Mouse (Mus musculus): ENCODE results near the gene Coq8a. TPM values are rescaled to one million over a fixed set of nuclear protein-coding genes. Genes with fewer than 3 reads are reported as not detected.

Coq8a gene
- total RNA-seq (2021) = 100 to 1,000 TPM; 498 to 743 TPM
- long read RNA-seq, experiment 1, full-length matches to known transcripts = 658 of 842 reads
- long read RNA-seq, experiment 1, partial matches to known transcripts = 108 of 842 reads
- long read RNA-seq, experiment 1, other reads (novel, unspliced or antisense) = 76 of 842 reads
- long read RNA-seq, experiment 2, full-length matches to known transcripts = 851 of 1,015 reads
- long read RNA-seq, experiment 2, partial matches to known transcripts = 99 of 1,015 reads
- long read RNA-seq, experiment 2, other reads (novel, unspliced or antisense) = 65 of 1,015 reads

DNA sequence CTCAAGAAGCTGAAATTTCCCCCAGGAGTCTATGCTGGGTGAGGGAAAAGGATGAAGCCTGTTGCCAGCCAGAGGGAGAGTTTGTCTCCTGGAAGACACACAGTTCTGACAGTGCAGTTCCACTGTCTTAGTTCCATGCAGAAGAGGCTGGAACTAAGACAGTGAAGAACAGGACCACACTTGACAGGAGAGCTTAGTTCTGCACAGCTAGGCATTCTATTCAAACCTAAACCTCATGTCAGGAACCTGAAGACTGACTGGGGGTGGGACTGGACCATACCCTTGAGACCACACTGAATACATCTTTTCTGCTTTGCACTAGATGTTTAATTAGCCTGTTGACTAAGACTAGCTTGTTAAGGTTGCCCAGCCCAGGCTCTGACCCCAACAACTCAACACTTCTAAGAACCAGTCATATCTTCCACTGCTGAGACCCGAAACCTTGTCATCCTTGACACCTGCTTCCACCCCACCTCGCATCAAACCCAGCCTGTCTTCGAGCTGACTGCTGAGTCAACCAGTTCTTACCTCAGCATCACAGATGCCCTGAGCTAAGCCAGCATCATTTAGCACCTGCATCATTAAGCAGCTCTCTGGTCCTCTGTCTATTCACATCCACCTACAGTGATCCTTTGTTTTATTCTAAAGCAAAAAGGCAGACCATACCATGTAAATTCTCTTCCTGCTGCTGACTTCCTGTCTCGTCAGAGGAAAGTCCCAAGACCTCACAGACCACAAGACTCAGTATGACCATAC lies at the start of gene Coq8a:
Gene Coq8a (minus strand): TSS at position 644 of the 756 bp plus-strand sequence.
- no peak for DNase-seq
- intact Hi-C loops (cut with DNase I; ENCODE audit: low total_unique reads) = no loop called here

- intact Hi-C loops (cut with DNase I; ENCODE audit: low total_unique reads) = no loop called here
- no peak for DNase-seq
Measured at GRCm38 (mm10) chr1:180248593-180249146, 49.3 kb upstream of the Coq8a start.

DNA sequence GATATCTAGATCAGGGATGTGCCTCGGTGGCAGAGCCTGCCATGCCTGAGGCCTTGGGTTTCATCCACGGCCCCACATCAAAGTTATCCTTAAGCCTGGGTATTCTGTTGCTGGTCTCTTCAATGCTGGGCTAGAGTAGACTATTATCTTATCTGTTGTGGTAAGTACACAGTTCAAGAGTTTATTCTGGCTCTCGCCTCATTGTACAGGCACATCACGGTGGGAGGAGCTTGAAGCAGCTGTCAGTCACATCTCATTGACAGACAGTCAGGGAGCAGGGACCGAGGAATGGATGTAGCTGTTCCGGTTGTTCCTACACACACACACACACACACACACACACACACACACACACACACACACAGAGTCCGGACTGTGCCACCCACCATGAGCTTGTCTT lies 48.5 kb upstream of the Coq8a start:
- intact Hi-C loops (cut with DNase I; ENCODE audit: low total_unique reads) = no loop called here

DNA sequence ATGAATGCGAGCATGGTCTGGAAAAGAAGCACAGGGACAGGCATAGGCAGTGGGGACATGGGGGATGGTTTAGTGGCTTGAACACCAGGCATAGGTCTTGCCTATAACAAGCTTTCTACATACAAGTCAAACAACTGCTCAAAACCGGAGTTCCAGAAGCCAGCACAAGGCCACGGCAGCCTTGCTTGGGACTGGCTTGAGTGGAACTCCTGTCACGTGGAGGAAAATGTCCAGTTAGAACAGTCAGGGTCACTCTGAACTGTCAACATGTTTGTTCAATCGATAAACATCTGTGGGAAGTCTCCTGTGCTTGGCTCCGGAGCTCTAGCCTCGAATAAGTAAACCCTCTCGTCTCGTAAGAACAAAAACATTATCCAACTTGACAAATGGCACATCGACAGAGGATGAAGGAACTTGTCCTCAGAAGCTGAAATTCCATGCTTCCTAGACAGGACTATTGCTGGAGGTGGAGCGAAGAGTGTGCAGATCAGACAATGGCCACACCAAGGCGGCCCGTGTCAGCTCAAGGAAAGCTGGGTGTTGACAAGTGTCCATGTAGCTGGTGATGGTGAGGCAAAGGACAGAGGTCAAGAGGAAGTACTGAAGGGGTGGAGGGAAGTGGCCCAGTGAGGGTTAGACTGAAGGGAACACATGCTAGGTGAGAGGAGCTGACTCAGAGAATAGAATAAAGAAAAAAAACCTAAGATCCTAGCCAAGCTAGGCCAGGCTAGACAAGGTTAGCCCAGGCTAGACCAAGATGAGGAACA lies 46.5 kb upstream of the Coq8a start:
- intact Hi-C loops (cut with DNase I; ENCODE audit: low total_unique reads) = no loop called here

More for the DNA sequence above, 48.5 kb upstream of the Coq8a start:
- DNase-seq = no peak

GRCm38 (mm10) chr1:180231729-180232128 lies 32.3 kb upstream of the Coq8a start:
- DNase-seq = no peak
- intact Hi-C loops (cut with DNase I; ENCODE audit: low total_unique reads) = no loop called here

More for the DNA sequence above, 46.5 kb upstream of the Coq8a start:
- DNase-seq = no peak

DNA sequence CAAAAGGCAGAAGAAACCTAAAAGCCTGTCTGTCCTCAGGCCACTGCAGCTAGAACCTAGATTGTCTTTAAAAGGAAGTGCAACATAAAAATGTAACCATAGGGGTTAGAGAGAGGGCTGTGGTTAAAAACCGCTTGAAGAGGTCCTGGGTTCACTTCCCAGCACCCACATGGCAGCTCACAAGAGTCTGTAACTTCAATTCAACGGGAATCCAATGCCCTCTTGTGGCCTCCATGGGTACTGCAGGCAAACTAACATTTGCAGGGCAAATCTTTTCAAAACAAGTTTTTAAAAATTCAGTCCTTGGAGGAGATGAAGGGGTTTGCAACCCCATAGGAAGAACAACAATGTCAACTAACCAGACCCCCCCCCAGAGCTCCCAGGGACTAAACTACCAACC lies 31.2 kb upstream of the Coq8a start:
- no peak for DNase-seq
- intact Hi-C loops (cut with DNase I; ENCODE audit: low total_unique reads) = no loop called here

- no peak for DNase-seq
- intact Hi-C loops (cut with DNase I; ENCODE audit: low total_unique reads) = no loop called here
Measured at GRCm38 (mm10) chr1:180229906-180230305, 30.5 kb upstream of the Coq8a start.

DNA sequence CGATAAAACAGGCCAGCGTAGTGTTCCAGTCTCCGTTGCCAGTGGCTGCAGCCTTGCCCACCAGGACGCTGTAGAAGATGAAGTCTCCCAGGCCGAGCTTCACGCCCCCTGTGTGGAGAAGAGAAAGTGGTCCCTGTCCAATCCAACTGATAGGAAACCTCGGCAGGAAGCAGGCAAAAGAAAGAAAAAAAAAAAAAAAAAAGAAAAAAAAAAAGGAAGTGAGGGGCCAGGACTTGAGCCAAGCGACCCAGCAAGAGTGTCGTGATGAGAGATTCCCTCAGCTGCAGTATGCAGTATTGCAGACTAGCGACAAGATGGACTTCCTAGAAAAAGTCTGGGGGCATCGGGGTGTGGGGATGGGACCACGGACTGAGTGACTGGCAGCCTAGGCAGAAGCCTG lies 29.5 kb upstream of the Coq8a start:
- no peak for DNase-seq
- intact Hi-C loops (cut with DNase I; ENCODE audit: low total_unique reads) = no loop called here

DNA sequence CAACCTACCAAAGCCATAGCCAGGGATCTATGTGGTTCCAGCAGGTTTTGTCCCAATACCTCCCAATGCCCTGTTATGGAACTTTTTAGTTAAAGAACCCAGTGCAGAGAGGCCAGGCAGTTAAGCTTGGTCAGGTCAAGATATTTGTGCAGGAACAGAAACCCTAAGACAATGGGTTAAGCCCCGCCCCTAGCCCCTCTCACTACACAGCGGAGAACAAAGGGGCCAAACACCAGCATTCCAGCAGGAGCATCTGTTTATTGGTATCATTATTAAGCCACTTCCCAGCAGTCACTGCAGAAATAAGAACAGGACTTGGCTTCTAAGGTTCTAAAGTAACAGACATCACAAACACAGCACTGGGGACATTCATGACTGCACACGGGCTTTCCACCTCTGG lies 27.4 kb upstream of the Coq8a start:
- intact Hi-C loops (cut with DNase I; ENCODE audit: low total_unique reads) = no loop called here

DNA sequence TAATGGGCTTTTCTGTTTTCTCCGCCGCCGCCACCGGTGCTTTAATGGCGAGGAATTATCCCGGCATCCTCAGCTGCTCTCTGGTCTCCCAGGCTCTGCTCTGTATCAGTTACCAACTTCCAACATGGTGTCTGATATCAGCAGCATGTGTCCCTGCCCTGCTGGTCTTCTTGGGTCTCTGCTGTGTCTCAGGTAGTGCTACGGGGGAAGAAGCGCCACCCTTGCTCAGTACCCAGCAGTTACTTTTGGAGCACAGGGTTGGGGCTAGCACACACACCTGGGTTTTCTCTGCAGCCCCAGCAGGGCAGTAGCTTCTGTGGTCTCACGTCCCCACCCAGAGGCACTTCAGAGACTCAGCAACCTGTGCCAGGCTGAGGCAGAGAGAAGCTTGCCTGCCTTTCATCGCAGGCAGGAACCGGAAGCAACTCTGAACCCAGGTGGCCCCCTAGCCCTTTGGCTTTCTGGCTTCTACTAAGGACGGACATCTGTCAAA lies 26.9 kb upstream of the Coq8a start:
- intact Hi-C loops (cut with DNase I; ENCODE audit: low total_unique reads) = no loop called here

More for the DNA sequence above, 27.4 kb upstream of the Coq8a start:
- no peak for DNase-seq

DNA sequence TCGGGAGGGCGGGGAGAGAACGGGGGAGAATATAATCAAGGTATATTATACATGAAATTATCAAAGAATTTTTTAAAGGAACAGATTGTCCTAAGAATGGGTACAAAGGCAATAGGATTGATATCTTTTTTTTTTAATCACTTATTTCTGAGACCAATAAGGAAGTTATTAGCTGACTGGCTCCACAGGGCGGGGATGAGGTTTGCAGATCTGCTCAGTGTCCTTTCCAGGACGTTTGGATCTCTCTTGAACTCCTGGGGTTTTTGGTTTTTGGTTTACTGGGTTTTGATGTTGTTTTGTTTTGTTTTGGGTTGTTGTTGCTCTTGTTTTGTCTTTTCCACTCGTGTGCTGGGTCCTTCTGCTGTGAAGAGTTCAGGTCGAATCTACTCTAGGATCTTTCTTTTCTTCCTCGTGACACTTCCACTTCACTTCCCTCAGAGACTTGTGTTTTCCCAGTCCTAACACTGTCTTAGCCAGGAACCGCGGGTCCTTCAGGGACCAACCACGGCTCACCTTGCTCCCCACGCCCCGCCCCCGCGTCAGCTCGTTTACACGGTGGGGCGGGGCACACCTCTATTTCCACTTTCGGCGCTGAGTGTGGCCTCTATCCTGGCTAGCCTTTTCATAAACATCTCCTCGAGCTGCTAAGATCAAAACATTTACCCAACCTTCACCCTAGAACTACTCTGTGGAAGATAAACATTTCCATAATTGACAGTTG lies 26.3 kb upstream of the Coq8a start:
- intact Hi-C loops (cut with DNase I; ENCODE audit: low total_unique reads) = no loop called here
- peak; percentile 62 for DNase-seq

More for the DNA sequence above, 26.9 kb upstream of the Coq8a start:
- DNase-seq = no peak

DNA sequence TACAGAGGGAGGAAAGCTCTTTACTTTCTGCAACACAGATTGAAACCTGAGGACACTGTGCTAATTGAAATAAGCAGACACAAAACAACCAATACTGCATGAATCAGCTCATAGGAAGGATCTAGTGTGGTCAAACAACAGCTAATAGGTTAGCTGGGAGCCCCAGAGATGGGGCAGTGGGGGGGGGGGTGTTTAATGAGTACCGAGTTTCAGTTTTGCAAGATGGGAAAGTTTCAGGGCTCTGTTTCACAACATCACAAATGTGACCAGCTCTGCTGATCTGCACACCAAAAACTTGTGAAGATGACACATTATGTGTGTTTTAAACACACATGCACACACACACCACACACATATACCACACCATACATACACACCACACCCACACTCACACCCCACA lies 22.6 kb upstream of the Coq8a start:
- intact Hi-C loops (cut with DNase I; ENCODE audit: low total_unique reads) = no loop called here
- no peak for DNase-seq

DNA sequence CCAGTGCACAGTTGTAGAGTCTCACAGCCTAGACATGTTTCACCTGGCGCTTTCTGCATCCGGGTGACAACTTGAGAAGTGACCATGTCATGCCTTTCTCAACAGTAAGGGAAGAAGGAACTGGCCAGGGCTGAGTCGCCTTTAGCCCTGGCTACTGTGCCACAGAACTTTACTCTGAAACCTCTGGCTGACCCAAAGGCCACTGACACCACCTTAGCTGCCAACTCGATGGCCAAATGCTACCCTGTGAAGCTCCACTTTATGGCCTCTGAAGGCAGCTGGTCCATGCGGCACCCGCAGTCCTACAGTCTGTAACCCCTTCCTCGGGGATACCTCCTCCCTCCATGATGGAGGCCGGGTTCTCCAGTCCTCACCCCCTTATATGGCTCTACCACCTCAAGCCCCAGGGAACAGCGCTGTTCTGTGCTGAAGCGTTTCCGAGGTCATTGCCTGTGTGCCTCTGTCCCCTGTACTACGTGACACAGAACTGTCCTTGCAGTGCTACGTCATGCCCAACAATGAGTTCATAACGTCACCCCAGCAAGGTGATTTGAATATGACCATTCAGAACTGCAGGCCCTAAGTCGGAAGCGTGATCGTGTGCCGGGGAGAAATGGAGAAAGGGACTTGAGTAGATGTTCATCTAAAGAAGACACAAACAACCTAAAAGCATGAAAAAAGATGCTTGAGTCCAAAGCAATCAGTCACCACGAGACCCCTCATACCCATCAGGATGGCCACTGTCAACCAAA lies 21.6 kb upstream of the Coq8a start:
- DNase-seq = peak; percentile 19
- intact Hi-C loops (cut with DNase I; ENCODE audit: low total_unique reads) = no loop called here

DNA sequence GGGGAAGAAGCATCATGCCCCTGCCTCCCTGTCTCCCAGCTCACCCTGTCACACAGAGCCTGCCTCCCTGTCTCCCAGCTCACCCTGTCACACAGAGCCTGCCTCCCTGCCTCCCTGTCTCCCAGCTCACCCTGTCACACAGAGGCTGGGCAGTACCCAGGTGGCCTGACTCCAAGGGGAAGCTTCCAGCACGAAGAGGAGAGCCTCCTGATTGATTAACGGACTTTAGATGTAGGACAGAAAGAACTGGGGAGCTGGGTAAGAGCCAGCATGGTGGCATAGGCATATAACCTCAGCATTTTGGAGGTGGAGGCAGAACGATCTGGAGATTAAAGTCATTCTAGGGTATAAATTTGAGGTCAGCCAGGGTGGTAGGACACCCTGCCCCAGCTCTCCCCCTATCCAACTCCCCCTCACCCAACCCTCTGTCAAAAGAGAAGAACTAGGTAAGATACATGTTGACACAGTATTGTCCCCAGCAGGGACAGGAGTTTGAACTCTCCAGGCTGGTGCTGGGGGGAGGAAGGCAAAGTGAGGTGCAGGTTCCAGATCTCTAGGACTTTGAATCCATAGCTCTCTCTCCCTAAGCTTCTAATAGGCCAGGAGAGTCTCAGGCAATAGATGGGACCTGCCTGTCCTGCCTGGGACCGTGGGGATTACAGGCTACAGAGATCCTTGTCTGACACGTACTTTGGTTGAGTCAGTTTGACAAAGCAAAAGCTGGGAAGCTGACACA lies 17.3 kb upstream of the Coq8a start:
- intact Hi-C loops (cut with DNase I; ENCODE audit: low total_unique reads) = loop anchor here (10.0 kb wide), 1 partner anchor 362 kb away; no protein-coding TSS in a partner anchor

GRCm38 (mm10) chr1:180215044-180215443 lies 15.6 kb upstream of the Coq8a start:
- DNase-seq = peak; percentile 60
- intact Hi-C loops (cut with DNase I; ENCODE audit: low total_unique reads) = loop anchor here (10.0 kb wide), 1 partner anchor 360 kb away; no protein-coding TSS in a partner anchor

More for the DNA sequence above, 17.3 kb upstream of the Coq8a start:
- no peak for DNase-seq

- no peak for DNase-seq
- intact Hi-C loops (cut with DNase I; ENCODE audit: low total_unique reads) = loop anchor here (2.0 to 10.0 kb wide), 2 partner anchors 36 to 358 kb away; no protein-coding TSS in a partner anchor
Measured at GRCm38 (mm10) chr1:180212911-180213310, 13.5 kb upstream of the Coq8a start.

DNA sequence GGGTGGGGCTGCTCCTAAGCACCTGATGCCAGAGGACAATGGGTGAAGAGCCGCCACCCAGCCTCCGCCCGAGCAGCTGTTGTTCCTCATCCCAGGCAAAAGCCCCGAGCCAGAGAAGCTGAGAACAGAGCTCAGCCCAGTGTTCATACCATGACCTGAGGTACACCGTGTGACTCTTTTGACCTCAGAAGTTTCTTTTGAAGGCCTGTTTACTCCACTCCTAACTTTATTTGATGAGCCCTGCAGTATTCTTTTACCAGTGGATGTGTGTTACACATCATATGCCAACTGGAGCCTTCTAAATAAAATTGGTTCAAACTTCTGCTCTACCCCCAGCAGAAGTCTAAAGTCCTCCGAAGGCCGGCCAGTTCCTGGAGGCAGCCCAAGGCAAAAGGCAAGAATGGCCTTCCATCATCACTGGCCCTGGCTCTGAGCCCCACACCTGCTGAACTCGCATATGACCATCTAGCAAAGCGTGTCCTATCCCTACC lies 11.4 kb upstream of the Coq8a start:
- DNase-seq = peak; percentile 56
- intact Hi-C loops (cut with DNase I; ENCODE audit: low total_unique reads) = loop anchor here (10.0 kb wide), 1 partner anchor 356 kb away; no protein-coding TSS in a partner anchor

All from gastrocnemius, postnatal 14 days (tissue).